Mouse (Mus musculus) right cerebral cortex, postnatal 14 days (tissue): ENCODE results near the gene Ltb.
A peak's percentile ranks its signal among the peaks of the same experiment; 100 is the strongest.

Experiments
- DNase-seq: peaks from one replicate; pipeline ENCODE4 v3.0.0; 2022

Ltb gene

GRCm38 (mm10) chr17:35165451-35166155, 28.6 kb upstream of the Ltb start:
- DNase-seq = no peak

DNA sequence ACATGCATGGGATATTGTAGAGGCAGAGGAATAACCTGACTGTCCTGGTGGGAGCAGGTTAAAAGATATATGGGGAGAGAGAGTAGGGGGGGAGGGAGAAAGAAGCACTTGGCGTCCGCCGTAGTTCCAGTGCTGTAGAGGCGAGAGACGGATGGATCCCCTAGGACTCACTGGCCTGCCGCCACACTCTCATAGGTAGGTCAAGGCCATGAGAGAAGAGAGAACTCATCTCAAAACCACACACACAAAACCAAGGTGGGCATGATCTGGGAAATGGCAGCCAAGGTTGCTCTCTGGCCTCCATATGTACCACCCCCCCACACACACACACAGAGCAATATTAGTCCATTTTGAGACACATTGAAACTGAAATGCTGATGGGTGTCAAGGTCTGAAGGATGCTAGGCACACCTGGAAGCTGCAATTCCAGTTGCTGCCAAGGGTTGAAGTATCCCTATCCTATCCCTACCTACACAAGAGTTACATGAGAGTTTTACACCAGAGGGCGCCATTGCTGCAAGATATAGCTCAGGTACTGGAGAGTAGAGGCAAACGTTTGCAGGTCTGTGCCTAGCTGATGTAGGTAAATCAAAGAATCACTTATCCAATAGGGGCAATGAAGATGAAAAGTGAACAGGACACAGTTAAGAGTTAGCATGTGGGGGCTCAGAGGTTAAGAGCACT, 27.7 kb upstream of the Ltb start:
- DNase-seq = peak; percentile 67

GRCm38 (mm10) chr17:35167794-35168193, 26.4 kb upstream of the Ltb start:
- DNase-seq = no peak

DNA sequence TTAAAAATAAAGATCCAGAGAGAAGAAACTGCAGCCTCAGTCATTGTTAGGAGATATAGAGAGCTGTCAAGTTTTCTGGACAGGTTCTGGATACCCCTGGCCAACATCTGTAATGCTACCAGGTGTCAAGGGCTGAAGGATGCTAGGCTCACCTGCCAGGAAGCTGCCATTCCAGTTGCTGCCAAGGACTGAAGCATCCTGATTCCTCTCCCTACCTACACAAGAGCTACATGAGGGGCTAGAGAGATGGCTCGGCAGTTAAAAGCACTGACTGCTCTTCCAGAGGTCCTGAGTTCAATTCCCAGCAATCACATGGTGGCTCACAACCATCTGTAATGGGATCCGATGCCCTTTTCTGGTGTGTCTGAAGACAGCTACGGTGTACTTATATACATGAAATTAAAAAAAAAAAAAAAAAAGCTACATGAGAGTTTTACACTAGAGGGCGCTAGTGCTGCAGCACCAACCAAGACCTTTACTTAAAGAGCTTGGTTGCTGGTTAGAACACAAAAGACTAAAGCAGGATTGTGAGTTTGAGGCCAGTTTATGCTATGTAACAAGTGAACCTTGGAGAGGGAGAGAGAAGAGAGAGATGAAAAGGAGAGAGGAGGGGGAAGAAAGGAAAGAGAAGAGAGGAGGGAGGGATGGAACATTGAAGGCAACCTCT, 25.6 kb upstream of the Ltb start:
- no peak for DNase-seq

- DNase-seq = peak; percentile 53
Observed at GRCm38 (mm10) chr17:35172445-35173234, 21.6 kb upstream of the Ltb start.

DNA sequence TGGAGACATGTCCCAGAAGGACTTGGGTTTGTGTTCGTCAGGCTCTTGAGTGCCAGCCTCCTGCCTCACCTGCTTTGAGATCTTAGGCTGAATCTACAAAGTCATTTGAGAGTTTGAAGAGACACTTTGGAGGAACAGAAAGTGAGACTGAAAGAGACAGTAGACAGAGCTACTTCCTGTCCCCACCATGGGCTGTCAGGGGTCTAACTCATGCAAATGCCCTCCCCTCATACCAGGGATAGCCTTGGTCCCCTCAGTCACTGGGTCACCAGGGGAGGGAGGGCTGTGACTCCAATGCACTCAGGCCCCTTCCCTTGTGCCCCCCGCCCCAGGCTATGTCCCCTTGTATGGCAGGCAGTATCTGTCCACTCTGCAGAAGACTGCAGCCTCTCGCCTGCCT, 20.9 kb upstream of the Ltb start:
- no peak for DNase-seq

DNA sequence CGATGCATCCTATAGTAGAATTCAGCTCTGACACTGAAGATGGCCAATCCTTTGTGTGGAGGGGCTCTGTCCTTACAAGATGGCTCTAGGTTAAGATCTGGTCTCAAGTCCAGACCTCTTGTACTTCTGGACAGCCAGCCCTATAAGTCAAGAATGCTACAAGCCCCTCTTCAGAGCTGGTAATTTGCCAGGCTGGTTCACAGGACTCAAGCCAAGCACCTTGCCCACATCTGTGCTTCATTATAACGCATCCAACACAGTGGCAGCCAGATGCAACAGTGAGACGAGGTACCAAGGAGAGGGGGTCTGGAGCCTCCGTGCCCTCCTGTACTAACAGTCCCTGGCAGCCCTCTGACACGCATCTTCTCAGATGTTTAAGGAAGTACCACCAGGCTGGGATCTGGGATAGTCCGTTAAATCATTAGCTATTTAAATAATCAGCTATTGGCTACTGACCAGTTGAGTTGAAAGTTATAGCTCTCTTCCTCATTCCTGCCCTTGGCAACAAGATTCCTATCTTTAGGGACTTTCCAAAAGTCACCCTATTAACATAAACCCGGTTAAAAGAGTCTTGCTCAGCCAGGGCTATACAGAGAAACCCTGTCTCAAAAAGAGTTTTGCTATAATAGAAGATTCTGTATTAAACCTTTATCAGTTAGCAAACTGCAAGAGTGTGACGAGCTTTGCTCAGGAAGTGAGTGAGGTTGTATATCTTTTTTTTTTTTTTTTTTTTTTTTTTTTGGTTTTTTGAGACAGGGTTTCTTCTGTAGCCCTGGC, 19.9 kb upstream of the Ltb start:
- no peak for DNase-seq

DNA sequence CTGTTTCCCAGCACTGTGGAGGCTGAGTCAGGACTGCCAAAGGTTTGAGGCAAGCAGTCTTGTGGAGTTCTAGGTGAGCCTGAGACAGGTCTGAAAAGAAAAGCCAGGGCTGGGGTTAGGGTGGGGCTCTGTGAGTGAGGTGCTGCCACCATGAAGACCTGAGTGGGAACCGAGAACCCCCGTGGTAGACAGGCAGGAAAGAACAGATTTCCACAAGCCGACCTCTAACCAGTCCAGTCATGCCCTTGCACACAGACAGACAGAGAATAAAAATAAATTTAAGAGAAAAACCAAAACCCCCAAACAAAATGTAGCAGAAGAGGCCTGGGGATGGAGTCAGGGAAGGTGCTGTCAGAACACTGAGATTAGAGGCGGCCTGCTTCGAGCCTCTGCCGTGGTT, 18.9 kb upstream of the Ltb start:
- no peak for DNase-seq

- DNase-seq = no peak
Observed at GRCm38 (mm10) chr17:35175968-35176367, 18.3 kb upstream of the Ltb start, which contains the start of gene Aif1. Gene Aif1, minus strand, starts transcription at chr17:35176068.

GRCm38 (mm10) chr17:35178528-35178927, 15.7 kb upstream of the Ltb start:
- DNase-seq = peak; percentile 57

DNA sequence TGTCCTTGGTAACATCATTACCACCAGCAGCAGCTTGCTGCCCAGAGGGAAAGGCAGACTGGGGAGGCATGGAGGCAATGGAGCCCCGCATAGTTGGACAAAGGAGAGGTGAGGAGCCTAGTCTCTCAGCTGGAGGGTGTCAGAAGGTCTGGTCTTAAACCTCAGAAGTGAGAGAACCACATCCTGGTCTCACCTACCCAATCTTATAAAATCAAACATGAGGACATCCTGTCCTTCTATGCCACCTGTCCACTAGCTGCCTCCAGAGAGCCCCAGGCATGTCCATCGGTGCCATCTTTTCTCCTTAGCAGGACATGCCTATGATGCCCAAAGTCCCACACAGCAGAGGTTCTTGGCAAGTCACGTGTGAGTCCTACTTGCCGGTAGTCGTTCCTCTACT, 14.1 kb upstream of the Ltb start:
- DNase-seq = no peak

GRCm38 (mm10) chr17:35185639-35186611, 8.3 kb upstream of the Ltb start:
- no peak for DNase-seq

GRCm38 (mm10) chr17:35186681-35187080, 7.6 kb upstream of the Ltb start:
- DNase-seq = no peak

DNA sequence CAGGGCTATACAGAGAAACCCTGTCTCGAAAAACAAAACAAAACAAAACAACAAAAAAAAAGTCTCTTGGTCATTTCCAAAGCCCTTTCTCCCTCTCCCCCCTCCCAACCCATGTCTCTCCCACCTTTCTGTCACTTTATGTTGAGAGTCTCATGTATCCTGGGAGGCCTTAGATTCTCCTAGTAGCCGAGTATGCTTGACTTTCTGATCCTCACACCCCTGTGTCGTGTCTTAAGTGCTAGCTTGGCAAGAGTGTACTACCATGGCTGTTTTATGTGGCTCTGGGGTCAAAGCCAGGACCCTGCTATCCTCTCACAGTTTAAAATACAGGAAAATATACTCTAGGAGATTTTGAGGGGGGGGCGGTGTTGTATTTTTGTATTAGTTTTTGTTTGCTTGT, 6.9 kb upstream of the Ltb start:
- DNase-seq = no peak

DNA sequence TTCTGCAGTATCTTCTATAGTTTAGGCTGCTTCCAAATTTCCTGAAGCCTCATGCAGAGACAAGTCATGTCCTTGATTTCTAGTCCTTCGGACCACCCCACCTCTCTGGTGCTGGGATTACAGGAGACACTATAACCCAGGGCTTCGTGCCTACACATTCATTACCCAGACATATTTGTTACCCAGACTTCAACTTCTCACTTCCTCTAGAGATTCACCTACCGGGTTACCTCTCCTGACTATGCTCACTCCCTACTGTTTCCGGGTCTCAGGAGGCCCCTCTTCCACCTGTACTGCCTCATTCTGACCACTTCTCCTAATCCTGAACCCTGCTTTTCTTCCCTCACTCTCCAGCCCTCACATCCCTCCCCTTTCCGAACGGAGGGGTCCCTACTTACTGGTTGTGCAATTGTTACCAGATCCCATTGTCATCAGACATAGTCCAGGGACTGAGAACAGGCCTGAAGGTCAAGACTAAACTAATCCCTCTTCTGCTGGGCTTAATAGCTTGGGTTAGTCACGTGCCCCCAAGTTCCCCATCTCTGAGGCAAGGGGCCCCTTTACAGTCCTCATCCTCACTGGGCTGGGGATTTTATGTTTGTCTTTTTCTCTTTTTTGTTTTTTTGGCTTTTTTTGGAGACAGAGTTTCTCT, 6.2 kb upstream of the Ltb start, which contains the start of gene Lst1:
TSS of gene Lst1 (minus strand) at position 481 of the 652 bp plus-strand sequence.
- DNase-seq = no peak

DNA sequence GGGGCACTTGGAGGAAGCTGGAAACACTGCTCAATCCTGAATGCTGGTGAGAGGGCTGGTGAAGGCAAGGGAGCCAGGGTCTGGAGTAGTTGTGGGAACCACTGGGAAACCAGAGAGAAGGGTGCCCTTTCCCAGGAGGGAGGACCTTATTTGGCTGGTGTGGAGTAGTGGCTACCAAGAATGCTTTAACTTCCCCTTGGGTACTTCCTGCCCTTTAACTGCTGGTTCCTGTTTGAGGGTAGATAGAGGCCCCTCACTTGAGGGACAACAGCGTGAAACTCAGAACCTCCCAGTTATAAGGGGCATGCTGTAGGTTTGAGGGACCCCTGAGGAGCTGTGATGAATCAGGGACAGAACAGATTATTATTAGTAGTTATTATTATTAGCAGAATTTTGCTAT, 5.1 kb upstream of the Ltb start:
- DNase-seq = no peak

DNA sequence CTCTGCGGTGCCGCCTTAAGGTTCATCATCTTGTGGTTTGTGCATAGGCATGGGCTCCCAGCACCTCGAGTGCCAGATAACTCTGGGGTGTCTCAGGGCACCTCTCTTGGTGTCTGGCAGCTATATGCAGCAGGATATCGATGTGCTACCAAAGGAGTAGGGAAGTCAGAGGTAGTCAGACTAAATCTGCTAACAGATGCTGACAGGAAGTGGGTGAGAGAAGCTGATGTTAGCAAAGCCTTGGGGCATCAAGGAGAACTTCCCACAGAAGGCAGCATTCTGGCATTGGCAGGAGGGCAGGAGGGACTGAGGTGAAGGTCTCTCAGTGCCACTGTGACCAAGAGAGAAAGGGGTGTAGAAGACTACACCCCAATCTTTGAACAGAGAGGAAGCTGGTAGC, 4.1 kb upstream of the Ltb start:
- no peak for DNase-seq

DNA sequence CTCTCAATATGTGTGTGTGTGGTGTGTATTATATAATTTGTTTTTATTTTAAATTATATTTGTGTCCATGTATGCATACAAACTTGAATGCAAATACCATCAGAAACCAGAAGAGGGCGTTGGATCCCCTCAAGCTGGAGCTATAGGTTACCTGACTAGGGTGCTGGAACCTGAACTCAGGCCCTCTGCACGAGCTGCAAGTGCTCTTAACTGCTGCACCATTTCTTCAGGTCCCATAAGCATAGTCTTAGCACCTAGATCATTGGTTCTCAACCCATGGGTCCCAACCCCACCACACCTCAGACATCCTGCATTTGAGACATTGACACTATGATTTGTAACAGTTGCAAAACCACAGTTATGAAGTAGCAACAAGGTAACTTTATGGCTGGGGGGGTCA, 2.5 kb upstream of the Ltb start:
- no peak for DNase-seq

- DNase-seq = no peak
Observed at GRCm38 (mm10) chr17:35192924-35193323, 1.3 kb upstream of the Ltb start.

GRCm38 (mm10) chr17:35194844-35195630, 798 bp downstream of the Ltb start:
- DNase-seq = no peak
